In the genomic region with DNA sequence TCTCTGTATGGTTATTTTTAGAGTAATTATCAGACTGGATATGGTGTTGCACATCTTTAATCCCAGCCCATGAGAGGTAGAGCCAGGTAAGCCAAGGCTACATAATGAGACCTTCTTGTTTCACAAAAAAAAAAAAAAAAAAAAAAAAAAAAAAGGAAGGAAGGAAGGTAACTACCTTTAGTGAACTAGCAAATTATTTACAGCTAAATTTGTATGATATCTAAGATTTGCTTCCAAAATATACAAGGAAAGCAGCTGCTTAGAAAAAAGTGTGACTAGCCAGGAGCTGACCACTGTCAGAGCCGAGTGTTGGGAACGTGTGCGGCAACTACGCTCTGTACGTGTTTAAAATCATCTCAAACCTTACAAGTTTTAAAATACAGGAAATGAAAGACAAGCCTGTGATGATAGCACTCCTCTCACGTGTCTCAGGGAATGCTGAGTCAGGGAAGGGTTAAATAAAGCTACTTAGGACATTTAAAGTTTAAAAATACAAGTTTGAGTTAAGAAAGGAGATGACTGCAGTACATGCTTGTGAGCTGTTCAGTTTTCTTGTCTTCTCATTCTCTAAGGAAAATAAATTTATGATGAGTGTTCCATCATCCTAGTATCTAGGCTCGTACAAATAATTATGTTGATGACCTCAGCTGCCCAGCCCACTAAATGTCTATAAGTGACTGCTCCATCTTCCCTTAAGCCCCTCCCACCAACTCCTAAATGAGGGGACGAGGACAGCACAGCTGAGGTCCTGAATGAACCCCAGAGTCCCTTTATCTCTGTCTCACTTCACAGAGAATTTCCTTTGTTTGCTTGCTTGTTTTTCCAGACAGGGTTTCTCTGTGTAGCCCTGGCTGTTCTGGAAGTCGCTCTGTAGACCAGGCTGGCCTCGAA, we compare ENCODE assay signal across 19 mouse cellular contexts. TPM values are rescaled to one million over a fixed set of nuclear protein-coding genes. Genes with fewer than 3 reads are reported as not detected.
A peak's percentile ranks its signal among the peaks of the same experiment; 100 is the strongest.
DNase-seq lines count a peak whose midpoint lies in the region; ATAC-seq and TF ChIP-seq lines count a peak whose summit lies in the region.
"Had no signal": no experiment of that assay in that cellular context is flagged by ENCODE, and none has a peak within 500 bp of the region (broad histone marks: within the 10 kb centered on the region; RNA-seq: fewer than 3 reads in every experiment).

No protein-coding gene starts in this region.

- ATAC-seq in midbrain, embryonic 13.5 days: no peak
- ATAC-seq in midbrain, embryonic 11.5 days (ENCODE audit: low FRiP score): no peak
- peak; percentile 40; the same call in 1 of the 2 replicates for ATAC-seq in liver, embryonic 13.5 days (ENCODE audit: low read depth)
- ATAC-seq in stomach, postnatal 0 days (ENCODE audit: low FRiP score, low TSS enrichment): no peak
- ATAC-seq: lung, postnatal 0 days had no signal

- H3K9me3 ChIP-seq in midbrain, embryonic 13.5 days: no peaks in the 10 kb centered on the region
- no peaks in the 10 kb centered on the region for H3K9me3 ChIP-seq in midbrain, embryonic 11.5 days (ENCODE audit: control insufficient read depth, low read length)
- no peaks in the 10 kb centered on the region for H3K9me3 ChIP-seq in liver, embryonic 13.5 days (replicated peaks)
- H3K9me3 ChIP-seq in stomach, postnatal 0 days (ENCODE audit: control insufficient read depth, low read length): no peaks in the 10 kb centered on the region
- no peaks in the 10 kb centered on the region for H3K9me3 ChIP-seq in limb, embryonic 10.5 days (replicated peaks)
- H3K9me3 ChIP-seq: forebrain, embryonic 10.5 days; G1E; heart, embryonic 15.5 days had no signal

- H3K4me3 ChIP-seq in gastrocnemius, adult 2 months: no peak overlapping the region
- no peak overlapping the region for H3K4me3 ChIP-seq in midbrain, embryonic 13.5 days (replicated peaks)
- no peak overlapping the region for H3K4me3 ChIP-seq in midbrain, embryonic 11.5 days (ENCODE audit: low read depth, low read length)
- no peak overlapping the region for H3K4me3 ChIP-seq in liver, embryonic 13.5 days (replicated peaks)
- H3K4me3 ChIP-seq in stomach, postnatal 0 days (ENCODE audit: low read depth, low read length): no peak overlapping the region
- no peak overlapping the region for H3K4me3 ChIP-seq in limb, embryonic 10.5 days
- H3K4me3 ChIP-seq: forebrain, embryonic 10.5 days; heart, embryonic 15.5 days had no signal

- TF ChIP-seq EP300 in stomach, postnatal 0 days (optimal IDR thresholded peaks at IDR 0.05): no peak

- peaks cover 43% of the 10 kb centered on the region for H3K4me1 ChIP-seq in midbrain, embryonic 13.5 days (replicated peaks)
- H3K4me1 ChIP-seq in midbrain, embryonic 11.5 days (ENCODE audit: control insufficient read depth, insufficient read depth, low read length): peaks cover 5% of the 10 kb centered on the region
- H3K4me1 ChIP-seq in liver, embryonic 13.5 days (replicated peaks): peaks cover 89% of the 10 kb centered on the region
- H3K4me1 ChIP-seq in stomach, postnatal 0 days (replicated peaks; ENCODE audit: control insufficient read depth, insufficient read depth): no peaks in the 10 kb centered on the region
- H3K4me1 ChIP-seq in limb, embryonic 10.5 days: peaks cover 31% of the 10 kb centered on the region

- no peak for DNase-seq in gastrocnemius, adult 2 months
- DNase-seq in gastrocnemius, postnatal 10 days: no peak
- DNase-seq in midbrain, embryonic 11.5 days (ENCODE audit: low spot score, missing footprints): no peak
- DNase-seq in liver, embryonic 13.5 days: no peak
- DNase-seq in stomach, postnatal 0 days (ENCODE audit: low spot score): no peak
- DNase-seq in limb, embryonic 10.5 days (ENCODE audit: low spot score): no peak
- no peak for DNase-seq in T-cell, adult 2 months (ENCODE audit: low spot score)
- DNase-seq: B cell, adult 2 months; cerebellum, adult 18-20 months; kidney, postnatal 10 days; layer of hippocampus, adult 9-11 months; thymus, adult 2 months had no signal

- H3K4me2 ChIP-seq in midbrain, embryonic 13.5 days (replicated peaks): no peak overlapping the region
- no peak overlapping the region for H3K4me2 ChIP-seq in midbrain, embryonic 11.5 days
- peak overlapping the region; percentile 27 for H3K4me2 ChIP-seq in liver, embryonic 13.5 days
- no peak overlapping the region for H3K4me2 ChIP-seq in stomach, postnatal 0 days (replicated peaks; ENCODE audit: low read depth)
- H3K4me2 ChIP-seq: heart, embryonic 15.5 days had no signal

- no peaks in the 10 kb centered on the region for H3K36me3 ChIP-seq in midbrain, embryonic 13.5 days
- H3K36me3 ChIP-seq in midbrain, embryonic 11.5 days (ENCODE audit: control insufficient read depth, insufficient read depth, low read length): no peaks in the 10 kb centered on the region
- H3K36me3 ChIP-seq in liver, embryonic 13.5 days: peaks cover 28% of the 10 kb centered on the region
- H3K36me3 ChIP-seq in stomach, postnatal 0 days (ENCODE audit: control insufficient read depth, insufficient read depth, low read length): no peaks in the 10 kb centered on the region
- H3K36me3 ChIP-seq in limb, embryonic 10.5 days: 0 out of 2 replicates have a peak, but pooled peaks cover 4% of the 10 kb centered on the region
- H3K36me3 ChIP-seq: forebrain, embryonic 10.5 days; heart, embryonic 15.5 days had no signal

- 0 out of 2 replicates have a peak overlapping the region, but pooled peaks have one; percentile 26 for H3K9ac ChIP-seq in midbrain, embryonic 13.5 days (replicated peaks)
- no peak overlapping the region for H3K9ac ChIP-seq in midbrain, embryonic 11.5 days (ENCODE audit: low read length)
- peak overlapping the region; percentile 50 for H3K9ac ChIP-seq in liver, embryonic 13.5 days
- H3K9ac ChIP-seq in stomach, postnatal 0 days (ENCODE audit: low read length): no peak overlapping the region
- H3K9ac ChIP-seq: heart, embryonic 15.5 days had no signal

- H3K27me3 ChIP-seq in midbrain, embryonic 13.5 days: no peaks in the 10 kb centered on the region
- H3K27me3 ChIP-seq in midbrain, embryonic 11.5 days (ENCODE audit: control insufficient read depth, insufficient read depth, low read length): no peaks in the 10 kb centered on the region
- no peaks in the 10 kb centered on the region for H3K27me3 ChIP-seq in liver, embryonic 13.5 days
- H3K27me3 ChIP-seq in stomach, postnatal 0 days (ENCODE audit: control insufficient read depth, insufficient read depth, low read length): no peaks in the 10 kb centered on the region
- H3K27me3 ChIP-seq in limb, embryonic 10.5 days (ENCODE audit: low read depth, poor library complexity, severe bottlenecking): no peaks in the 10 kb centered on the region
- H3K27me3 ChIP-seq: heart, embryonic 15.5 days had no signal

- TF ChIP-seq CTCF in gastrocnemius, adult 2 months (IDR thresholded peaks at IDR 0.05): no peak
- no peak for TF ChIP-seq CTCF in stomach, postnatal 0 days (IDR thresholded peaks at IDR 0.05; ENCODE audit: low read depth)

- WGBS in midbrain, embryonic 13.5 days: 67% methylated on average over 10 of the region's 10 CpGs
- 67% methylated on average over 10 of the region's 10 CpGs for WGBS in midbrain, embryonic 11.5 days
- WGBS in liver, embryonic 13.5 days (ENCODE audit: insufficient replicate concordance): 23% methylated on average over 10 of the region's 10 CpGs
- WGBS in stomach, postnatal 0 days: 60% methylated on average over 10 of the region's 10 CpGs
- 72% methylated on average over 10 of the region's 10 CpGs for WGBS in limb, embryonic 10.5 days

- intact Hi-C loops in gastrocnemius, adult 2 months (cut with DNase I): no loop called here

- peak overlapping the region; percentile 46 for H3K27ac ChIP-seq in gastrocnemius, adult 2 months
- no peak overlapping the region for H3K27ac ChIP-seq in midbrain, embryonic 13.5 days
- H3K27ac ChIP-seq in midbrain, embryonic 11.5 days (ENCODE audit: low read depth, low read length): no peak overlapping the region
- H3K27ac ChIP-seq in liver, embryonic 13.5 days: peak overlapping the region; percentile 95
- 0 out of 2 replicates have a peak overlapping the region, but pooled peaks have one; percentile 13 for H3K27ac ChIP-seq in stomach, postnatal 0 days (replicated peaks)
- H3K27ac ChIP-seq in limb, embryonic 10.5 days: no peak overlapping the region
- H3K27ac ChIP-seq: forebrain, embryonic 10.5 days; heart, embryonic 15.5 days had no signal

RNA-seq across cellular contexts. Expression of a gene that starts 44.4 kb away (rescaled TPM):
- under 1 TPM in 1 of 2 experiments, not detected in 1; 0.08 TPM for total RNA-seq in gastrocnemius, adult 2 months (2021)
- total RNA-seq in gastrocnemius, postnatal 10 days (2021): under 1 TPM in 1 of 2 experiments, not detected in 1; 0.18 TPM
- polyA plus RNA-seq in midbrain, embryonic 13.5 days (2015; fragmentation: Nextera tagmentation; extraction: Ambion mirVana): not detected in 2 replicates
- 0.07 TPM in 1 of 2 replicates, not detected in the other for polyA plus RNA-seq in midbrain, embryonic 11.5 days (2014; fragmentation: Nextera tagmentation; extraction: Ambion mirVana)
- polyA plus RNA-seq in liver, embryonic 13.5 days (2015; fragmentation: Nextera tagmentation; extraction: Ambion mirVana): 0.39 and 0.63 TPM in 2 replicates
- polyA plus RNA-seq in stomach, postnatal 0 days (2015; fragmentation: Nextera tagmentation; extraction: Ambion mirVana): 0.12 TPM in 1 of 2 replicates, not detected in the other
- not detected in 2 replicates for polyA plus RNA-seq in limb, embryonic 10.5 days (2016; fragmentation: Nextera tagmentation; extraction: Ambion mirVana)
- polyA plus RNA-seq: embryonic facial prominence, embryonic 11.5 days; forebrain, embryonic 10.5 days; limb, embryonic 11.5 days had no signal

RNA-seq across cellular contexts. Expression of a gene that starts 45.0 kb away (rescaled TPM):
- 100 to 1,000 TPM; 102 to 113 TPM for total RNA-seq in gastrocnemius, adult 2 months (2021)
- 10 to 100 TPM; 51.7 to 54.5 TPM for total RNA-seq in gastrocnemius, postnatal 10 days (2021)
- 120 and 122 TPM in 2 replicates for polyA plus RNA-seq in midbrain, embryonic 13.5 days (2015; fragmentation: Nextera tagmentation; extraction: Ambion mirVana)
- polyA plus RNA-seq in midbrain, embryonic 11.5 days (2014; fragmentation: Nextera tagmentation; extraction: Ambion mirVana): 210 and 230 TPM in 2 replicates
- polyA plus RNA-seq in liver, embryonic 13.5 days (2015; fragmentation: Nextera tagmentation; extraction: Ambion mirVana): 147 and 193 TPM in 2 replicates
- polyA plus RNA-seq in stomach, postnatal 0 days (2015; fragmentation: Nextera tagmentation; extraction: Ambion mirVana): 24.3 and 26.7 TPM in 2 replicates
- 105 and 122 TPM in 2 replicates for polyA plus RNA-seq in limb, embryonic 10.5 days (2016; fragmentation: Nextera tagmentation; extraction: Ambion mirVana)

Comparison
In these comparisons a context has a peak if more than half of its experiments do, and no peak if none do; other contexts are left out.
1. H3K9ac ChIP-seq: peak in midbrain, embryonic 13.5 days (single experiment) and liver, embryonic 13.5 days (single experiment); none in midbrain, embryonic 11.5 days (single experiment) and stomach, postnatal 0 days (single experiment).
2. H3K27ac ChIP-seq: peak in gastrocnemius, adult 2 months (single experiment), liver, embryonic 13.5 days (single experiment) and stomach, postnatal 0 days (single experiment); none in midbrain, embryonic 13.5 days (single experiment), midbrain, embryonic 11.5 days (single experiment) and limb, embryonic 10.5 days (single experiment).